In the genomic region with DNA sequence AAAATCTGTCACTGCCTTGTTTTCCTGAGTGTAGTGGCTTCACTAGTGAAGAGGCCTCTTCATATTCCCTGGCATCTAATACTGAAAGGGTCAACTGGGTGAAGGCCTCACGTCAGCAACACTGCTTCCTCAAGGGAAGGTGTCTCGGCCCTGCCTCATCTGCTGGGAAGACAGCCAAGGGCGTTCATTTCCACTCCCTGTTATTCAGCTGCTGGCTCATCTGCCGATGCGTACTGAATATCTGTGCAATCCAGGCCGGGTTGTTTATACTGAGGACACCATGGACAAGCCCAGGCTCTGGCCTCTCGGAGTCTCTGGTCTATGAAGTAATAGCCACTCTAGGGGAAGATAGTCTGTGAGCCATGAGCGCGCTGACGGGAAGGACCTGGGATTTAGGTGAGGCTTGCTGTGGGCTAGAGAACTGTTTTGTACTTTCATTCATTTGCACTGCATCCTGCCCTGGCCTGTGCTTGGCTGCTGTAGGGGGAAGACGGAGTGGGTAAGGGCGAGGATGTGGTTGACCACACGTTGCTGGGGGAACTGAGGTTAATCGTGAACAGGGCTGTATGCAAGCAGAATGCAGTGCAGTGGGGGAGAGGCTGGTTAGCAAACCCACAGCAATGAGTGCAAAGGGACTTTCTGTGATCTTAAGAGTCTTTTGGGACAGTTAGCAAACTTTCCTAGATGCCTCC, we compare ENCODE assay signal across 9 mouse cellular contexts. TPM values are rescaled to one million over a fixed set of nuclear protein-coding genes. Genes with fewer than 3 reads are reported as not detected.
DNase-seq lines count a peak whose midpoint lies in the region; ATAC-seq and TF ChIP-seq lines count a peak whose summit lies in the region.
"Had no signal": no experiment of that assay in that cellular context is flagged by ENCODE, and none has a peak within 500 bp of the region (broad histone marks: within the 10 kb centered on the region; RNA-seq: fewer than 3 reads in every experiment).

No protein-coding gene starts in this region.

- no peaks in the 10 kb centered on the region for H3K4me1 ChIP-seq in kidney, adult 2 months (ENCODE audit: control insufficient read depth, insufficient read depth, low read length)
- H3K4me1 ChIP-seq in kidney, embryonic 15.5 days, result peaks cover 3% of the 10 kb centered on the region; the same call in 1 of the 2 replicates
- peaks cover 18% of the 10 kb centered on the region for H3K4me1 ChIP-seq in megakaryocyte, embryonic 14.5 days

- WGBS in kidney, adult 2 months, result 46% methylated on average over 14 of the region's 14 CpGs
- WGBS in kidney, embryonic 15.5 days, result 83% methylated on average over 14 of the region's 14 CpGs

- no peaks in the 10 kb centered on the region; the same call in 1 of the 2 replicates for H3K36me3 ChIP-seq in kidney, adult 2 months (ENCODE audit: control insufficient read depth, insufficient read depth, low read length)
- peaks cover 37% of the 10 kb centered on the region for H3K36me3 ChIP-seq in kidney, embryonic 15.5 days
- H3K36me3 ChIP-seq in megakaryocyte, embryonic 14.5 days (replicated peaks; ENCODE audit: low read length), result peaks cover 32% of the 10 kb centered on the region

- DNase-seq in kidney, adult 2 months, result peak; percentile 87
- DNase-seq in adrenal gland, postnatal 10 days, result peak; percentile 86
- peak; percentile 51 for DNase-seq in heart, postnatal 4 days
- DNase-seq in thymus, postnatal 25 days, result peak; percentile 75
- no peak for DNase-seq in cerebellum, adult 11-12 months

- 0 out of 2 replicates have a peak overlapping the region, but pooled peaks have one; percentile 12 for H3K27ac ChIP-seq in kidney, adult 2 months (ENCODE audit: insufficient read depth, low read depth, low read length)
- H3K27ac ChIP-seq in kidney, embryonic 15.5 days, result no peak overlapping the region

- no peak overlapping the region for H3K9ac ChIP-seq in kidney, embryonic 15.5 days

- TF ChIP-seq POLR2A in kidney, adult 2 months (IDR thresholded peaks at IDR 0.05; ENCODE audit: low read depth, low read length), result no peak

- no peak for ATAC-seq in kidney, embryonic 15.5 days (replicated peaks; ENCODE audit: low FRiP score)
- ATAC-seq in frontal cortex, adult (ENCODE audit: low TSS enrichment), result no peak

- H3K4me2 ChIP-seq in kidney, embryonic 15.5 days, result no peak overlapping the region

- TF ChIP-seq CTCF in kidney, adult 2 months (conservative IDR thresholded peaks at IDR 0.05; ENCODE audit: insufficient read depth, insufficient read length, low read depth, low read length), result no peak

- H3K4me3 ChIP-seq in kidney, adult 2 months (ENCODE audit: insufficient read depth, low read depth, low read length), result no peak overlapping the region
- H3K4me3 ChIP-seq in kidney, embryonic 15.5 days (replicated peaks), result no peak overlapping the region
- peak overlapping the region; percentile 83 for H3K4me3 ChIP-seq in megakaryocyte, embryonic 14.5 days (replicated peaks)

- no peaks in the 10 kb centered on the region for H3K27me3 ChIP-seq in kidney, adult 2 months (replicated peaks; ENCODE audit: control insufficient read depth, insufficient read depth, low read length)
- no peaks in the 10 kb centered on the region for H3K27me3 ChIP-seq in kidney, embryonic 15.5 days
- peaks cover 56% of the 10 kb centered on the region for H3K27me3 ChIP-seq in megakaryocyte, embryonic 14.5 days (replicated peaks)

- no peaks in the 10 kb centered on the region; the same call in 1 of the 2 replicates for H3K9me3 ChIP-seq in kidney, embryonic 15.5 days (replicated peaks)
- H3K9me3 ChIP-seq in megakaryocyte, embryonic 14.5 days, result peaks cover 3% of the 10 kb centered on the region; the same call in 1 of the 2 replicates

RNA-seq across cellular contexts. Expression of a gene that starts 43.8 kb away (rescaled TPM):
- not detected in 2 replicates for polyA plus RNA-seq in kidney, adult 2 months (2012; rRNA removed)
- polyA plus RNA-seq in kidney, embryonic 15.5 days (2015; fragmentation: Nextera tagmentation; extraction: Ambion mirVana), result not detected in 2 replicates
- total RNA-seq in adrenal gland, postnatal 10 days (2021), result not detected
- not detected for total RNA-seq in heart, postnatal 4 days (2021)
- not detected in 2 replicates for polyA plus RNA-seq in megakaryocyte, embryonic 14.5 days (2012; ENCODE audit: insufficient read depth, low replicate concordance)
- polyA plus RNA-seq: heart, embryonic 14.5 days had no signal

RNA-seq across cellular contexts. Expression of a gene that starts 57.3 kb away (rescaled TPM):
- polyA plus RNA-seq in kidney, adult 2 months (2012; rRNA removed), result not detected in 2 replicates
- not detected in 2 replicates for polyA plus RNA-seq in kidney, embryonic 15.5 days (2015; fragmentation: Nextera tagmentation; extraction: Ambion mirVana)
- total RNA-seq in adrenal gland, postnatal 10 days (2021), result not detected
- not detected for total RNA-seq in heart, postnatal 4 days (2021)
- polyA plus RNA-seq in megakaryocyte, embryonic 14.5 days (2012; ENCODE audit: insufficient read depth, low replicate concordance), result not detected in 2 replicates
- polyA plus RNA-seq: heart, embryonic 14.5 days had no signal
